Mouse (Mus musculus) forebrain, embryonic 11.5 days (tissue): Measurements from ENCODE around the gene Vipr1. TPM values are rescaled to one million over a fixed set of nuclear protein-coding genes. Genes with fewer than 3 reads are reported as not detected.

Source experiments
- polyA plus RNA-seq: library from polyadenylated mRNA; unstranded; fragments of >200 nt; fragmentation: Nextera tagmentation; extraction: Ambion mirVana; gene quantifications from 2 replicates; pipeline ENCODE4 v1.2.1, GENCODE M21; 2014

Gene Vipr1
- polyA plus RNA-seq, 1 experiment from 2014 or later = 0.59 TPM

Other genes with a start within 250 kb of the Vipr1 start
- gene Cck, start 147.0 kb upstream of the Vipr1 start, polyA plus RNA-seq = 2.5 and 4.4 TPM in 2 replicates
- gene Lyzl4, start 620 bp upstream of the Vipr1 start, polyA plus RNA-seq = not detected in 2 replicates
- gene Sec22c, start 62.8 kb downstream of the Vipr1 start, polyA plus RNA-seq = 17.5 and 19.6 TPM in 2 replicates
- 90.3 and 94.3 TPM in 2 replicates for gene Ss18l2, start 67.6 kb downstream of the Vipr1 start, polyA plus RNA-seq
- 61.6 and 67.5 TPM in 2 replicates for gene Nktr, start 76.5 kb downstream of the Vipr1 start, polyA plus RNA-seq
- 9.4 and 12.0 TPM in 2 replicates for gene Zfp651, start 116.6 kb downstream of the Vipr1 start, polyA plus RNA-seq
- 0.08 and 0.11 TPM in 2 replicates for gene Klhl40, start 134.9 kb downstream of the Vipr1 start, polyA plus RNA-seq
- 0.11 TPM in 1 of 2 replicates, not detected in the other for gene Hhatl, start 149.8 kb downstream of the Vipr1 start, polyA plus RNA-seq
- gene Ccdc13, start 196.7 kb downstream of the Vipr1 start, polyA plus RNA-seq = 2.6 and 2.7 TPM in 2 replicates
- 170 and 184 TPM in 2 replicates for gene Higd1a, start 215.6 kb downstream of the Vipr1 start, polyA plus RNA-seq